Mouse (Mus musculus) T-cell, adult 2 months (primary cell): ENCODE measurements around the gene Tmem220.

Experiments
- DNase-seq: peaks from one replicate; pipeline ENCODE4 v3.0.0; 2022; ENCODE audit warnings: low spot score

Tmem220 gene

DNA sequence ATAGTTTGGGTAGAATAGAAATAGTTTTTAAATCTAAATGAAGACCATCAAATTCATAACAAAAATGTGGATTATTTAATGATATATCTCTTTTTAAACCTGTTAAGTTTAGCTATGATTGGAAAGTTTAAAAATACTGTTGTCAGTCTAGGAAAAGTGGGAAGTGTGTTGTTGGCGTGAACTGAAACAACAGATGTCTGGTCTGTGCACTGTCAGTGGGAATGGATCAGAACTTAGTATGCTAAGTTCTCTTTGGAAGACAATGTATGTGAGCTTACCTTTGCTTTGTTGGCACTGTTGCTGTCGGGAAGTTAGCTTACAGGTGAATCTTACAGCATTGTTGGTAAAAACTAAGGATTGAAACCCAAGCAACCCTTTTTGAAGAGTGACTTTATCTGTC, 36.4 kb downstream of the Tmem220 start:
- no peak for DNase-seq

DNA sequence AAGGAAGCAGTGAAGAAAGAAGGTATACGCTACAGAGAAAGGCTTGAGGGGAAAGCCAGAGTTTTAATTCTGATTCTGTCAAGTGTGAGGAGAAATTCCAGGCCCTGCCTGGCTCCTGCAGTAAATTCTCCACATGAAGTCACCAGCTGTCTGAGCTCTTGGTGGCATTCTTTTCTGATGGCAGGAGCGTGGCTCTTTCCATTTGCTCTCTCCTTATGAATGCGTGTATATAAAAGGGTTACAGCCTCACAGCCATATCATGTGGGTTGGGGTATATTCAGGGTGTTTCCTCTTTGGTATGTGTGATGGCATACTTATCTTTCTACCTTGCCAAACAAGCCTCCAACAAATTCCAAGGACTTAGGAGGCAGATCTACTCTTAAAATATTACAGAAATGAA, 37.8 kb downstream of the Tmem220 start:
- DNase-seq: no peak

DNA sequence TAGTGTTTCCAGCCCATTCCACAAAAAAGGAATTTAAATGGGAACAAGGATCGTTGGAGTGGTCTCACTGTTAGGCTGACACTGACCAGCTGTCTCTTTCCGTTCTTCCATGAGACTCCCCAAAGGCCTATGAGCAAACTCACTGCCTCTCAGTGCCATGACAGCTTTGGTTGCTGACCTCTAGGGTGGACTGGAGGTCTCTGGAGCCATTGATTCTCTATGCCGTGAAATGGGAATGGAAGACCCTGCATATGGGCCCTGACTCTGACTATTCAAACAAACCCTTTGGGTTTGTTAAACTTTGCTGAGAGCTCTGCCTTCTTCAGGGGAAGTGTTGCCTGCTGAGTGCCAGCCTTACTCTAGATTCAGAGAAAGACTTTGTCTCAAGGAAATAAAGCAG, 42.8 kb downstream of the Tmem220 start:
- no peak for DNase-seq

DNA sequence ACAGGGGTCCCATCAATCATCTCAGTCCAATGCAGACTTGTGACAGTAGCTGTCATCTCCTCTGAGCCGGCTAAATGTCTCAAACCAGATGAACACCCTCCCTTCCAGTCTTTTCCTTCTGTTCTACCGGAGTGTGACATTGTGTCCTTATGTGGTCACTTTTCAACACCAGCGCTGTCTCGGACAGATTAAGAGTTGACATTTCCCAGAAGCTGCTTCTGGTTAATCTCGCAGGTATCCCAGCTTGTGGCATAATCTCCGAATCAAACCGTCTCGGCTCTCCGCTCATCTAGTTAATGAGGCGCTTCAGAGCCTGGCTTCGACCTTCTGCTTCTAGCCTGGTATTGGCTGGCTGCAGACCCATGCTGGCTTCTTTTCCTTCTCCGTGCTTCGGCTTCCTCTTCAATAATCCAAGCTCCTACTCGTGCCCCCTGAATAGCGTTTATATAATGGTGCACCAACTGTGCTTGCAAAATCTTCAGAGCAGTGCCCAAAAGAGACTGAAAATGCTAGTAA, 47.7 kb downstream of the Tmem220 start:
- DNase-seq: no peak

GRCm38 (mm10) chr11:67075036-67075435, 50.1 kb downstream of the Tmem220 start:
- no peak for DNase-seq

DNA sequence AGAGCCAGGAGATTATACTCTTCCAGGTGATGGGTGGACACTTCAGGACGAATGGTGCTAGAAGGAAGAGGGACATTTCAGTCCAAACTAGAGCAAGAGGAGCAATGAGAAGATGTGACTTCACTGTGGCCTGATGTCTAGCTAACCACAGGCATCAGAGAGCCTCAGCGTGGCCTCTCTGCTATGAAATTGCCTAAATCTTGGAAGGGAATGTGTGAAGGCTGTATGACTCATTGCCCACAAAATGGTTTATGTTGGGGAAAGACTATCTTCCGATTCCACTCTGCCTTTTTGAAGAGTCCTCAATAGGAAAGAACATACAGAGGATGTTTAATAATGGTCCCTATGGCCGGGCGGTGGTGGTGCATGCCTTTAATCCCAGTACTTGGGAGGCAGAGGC, 51.8 kb downstream of the Tmem220 start:
- DNase-seq: no peak

- no peak for DNase-seq
These were observed 52.5 kb downstream of the Tmem220 start for GRCm38 (mm10) chr11:67077435-67077834.

DNA sequence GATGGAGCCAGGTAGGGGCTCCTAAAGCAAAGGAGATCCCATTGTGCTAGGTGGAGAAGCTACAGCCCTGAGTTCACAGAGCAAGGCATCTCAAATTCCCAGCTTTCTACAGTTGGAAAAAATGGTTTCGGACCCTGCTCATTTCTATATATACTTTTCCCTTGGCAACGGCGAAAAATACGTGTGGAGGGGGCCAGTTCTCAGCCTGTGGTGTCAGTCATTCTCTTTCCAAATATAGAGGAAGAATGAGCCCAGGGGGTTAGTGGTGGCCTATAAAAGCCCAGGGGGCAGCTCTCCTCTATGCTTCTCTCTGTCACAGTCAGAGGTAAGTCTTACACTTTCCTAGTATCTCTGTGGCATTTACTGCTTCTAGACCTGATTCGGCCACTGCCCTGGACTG, 53.0 kb downstream of the Tmem220 start, which contains the start of gene Myh3:
Myh3 (plus strand) TSS at position 301 of the 400 bp plus-strand sequence.
- no peak for DNase-seq

- DNase-seq: no peak
These were observed 53.9 kb downstream of the Tmem220 start for GRCm38 (mm10) chr11:67078888-67079287.

GRCm38 (mm10) chr11:67079740-67080139, 54.8 kb downstream of the Tmem220 start:
- DNase-seq: no peak

DNA sequence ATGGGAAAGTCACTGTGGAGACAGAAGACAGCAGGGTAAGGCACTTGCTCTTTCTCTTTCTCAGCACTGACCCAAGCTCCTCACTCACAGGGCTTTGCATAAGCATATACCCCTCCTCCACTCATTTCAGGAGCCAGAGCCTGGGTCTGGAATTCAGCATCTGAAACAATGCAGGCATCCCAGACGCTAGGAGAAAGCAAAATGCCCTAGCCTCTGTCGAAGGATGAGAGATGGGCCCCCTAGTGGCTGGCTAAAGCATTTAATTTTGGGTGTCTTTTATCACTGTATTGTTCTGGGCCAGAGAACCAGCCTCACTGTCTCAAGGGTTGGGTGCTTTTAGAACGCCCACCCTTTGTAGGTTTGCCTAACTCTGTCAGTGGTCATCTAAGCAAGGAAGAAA, 55.2 kb downstream of the Tmem220 start:
- DNase-seq: peak; percentile 28

- DNase-seq: no peak
These were observed 56.2 kb downstream of the Tmem220 start for GRCm38 (mm10) chr11:67081125-67081649.

DNA sequence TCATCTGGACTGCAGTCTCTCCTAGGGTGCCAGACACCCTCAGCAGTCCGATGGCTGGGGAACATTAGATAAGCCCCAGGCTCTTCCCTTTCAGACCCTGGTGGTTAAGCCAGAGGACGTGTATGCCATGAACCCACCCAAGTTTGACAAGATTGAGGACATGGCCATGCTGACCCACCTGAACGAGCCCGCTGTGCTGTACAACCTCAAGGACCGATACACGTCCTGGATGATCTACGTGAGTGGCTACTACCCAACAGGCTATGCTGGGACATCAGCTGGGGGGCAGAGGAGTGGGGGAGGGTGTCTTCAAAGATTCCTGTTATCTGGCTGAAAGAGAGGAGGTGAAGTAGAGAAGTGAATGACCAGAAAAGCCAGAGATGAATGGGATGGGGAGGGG, 57.2 kb downstream of the Tmem220 start:
- no peak for DNase-seq

DNA sequence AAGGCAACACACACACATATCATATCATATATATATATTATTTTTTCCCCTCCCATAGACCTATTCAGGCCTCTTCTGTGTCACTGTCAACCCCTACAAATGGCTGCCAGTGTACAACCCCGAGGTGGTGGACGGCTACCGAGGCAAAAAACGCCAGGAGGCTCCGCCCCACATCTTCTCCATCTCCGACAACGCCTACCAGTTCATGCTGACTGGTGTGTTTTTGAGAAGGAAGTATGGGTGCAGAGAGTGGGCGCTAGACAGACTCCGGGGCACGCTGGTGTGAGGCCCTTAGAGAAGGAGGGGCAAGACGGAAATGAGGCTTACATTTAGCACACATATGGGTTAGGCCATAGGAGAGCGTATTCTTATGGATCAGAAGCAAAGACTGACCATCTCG, 57.8 kb downstream of the Tmem220 start:
- DNase-seq: no peak

DNA sequence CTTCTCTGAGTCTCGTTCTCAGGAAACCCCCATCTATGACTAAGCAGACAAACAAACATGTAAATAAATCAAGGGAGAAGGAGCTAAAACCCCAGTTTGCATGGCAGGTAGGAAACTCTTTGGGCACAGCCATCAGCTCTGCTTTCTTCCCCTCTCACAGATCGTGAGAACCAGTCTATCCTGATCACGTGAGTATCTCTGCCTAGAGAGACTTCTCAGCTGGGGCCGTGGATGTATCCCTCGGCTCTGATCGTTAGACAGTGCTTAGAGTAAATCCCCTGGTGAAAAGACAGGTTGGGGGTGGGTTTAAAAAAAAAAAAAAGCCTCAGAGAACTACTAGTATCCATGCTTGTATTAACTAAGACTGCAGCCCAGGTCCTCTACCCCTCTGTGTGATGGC, 58.3 kb downstream of the Tmem220 start:
- no peak for DNase-seq

GRCm38 (mm10) chr11:67083712-67084340, 58.9 kb downstream of the Tmem220 start:
- DNase-seq: no peak
